Mouse (Mus musculus) limb, embryonic 14.5 days (tissue): Measurements from ENCODE around the gene Stard9. TPM values are rescaled to one million over a fixed set of nuclear protein-coding genes. Genes with fewer than 3 reads are reported as not detected.
"Not testable (repeated sequence)": the region's sequence is repeated elsewhere in the genome, so short reads cannot be mapped to it uniquely, and the experiment has no call there.

Experiments
- ATAC-seq: fragments of 200-750 bp; cut with Nextera tagmentation; 2 replicates; pipeline ENCODE4 v1.8.0; 2017; ENCODE audit warnings: low read depth, moderate number of reproducible peaks, moderate TSS enrichment; ENCODE audit not compliant: low FRiP score
- DNase-seq: peaks from one replicate; pipeline ENCODE4 v3.0.0-alpha.2; 2015; ENCODE audit warnings: low spot score
- H3K27ac ChIP-seq: fragments of 300-500 bp; sonication (generic); replicated peaks from 2 replicates; pipeline ENCODE4 v1.5.1; 2014; ENCODE audit warnings: low read depth, mild to moderate bottlenecking, low read length, moderate library complexity, mixed read lengths
- H3K27me3 ChIP-seq: fragments of 300-500 bp; sonication (generic); 2 replicates; pipeline ENCODE4 v1.6.1; 2014; ENCODE audit warnings: low read length, mixed read lengths; ENCODE audit not compliant: control insufficient read depth, insufficient read depth
- H3K36me3 ChIP-seq: fragments of 300-500 bp; sonication (generic); 2 replicates; pipeline ENCODE4 v1.6.1; 2014; ENCODE audit warnings: mild to moderate bottlenecking, low read length, moderate library complexity, mixed read lengths; ENCODE audit not compliant: control insufficient read depth, insufficient read depth
- H3K4me1 ChIP-seq: fragments of 300-500 bp; sonication (generic); 2 replicates; pipeline ENCODE4 v1.6.1; 2014; ENCODE audit warnings: antibody characterized with exemption, low read length, mixed read lengths; ENCODE audit not compliant: control insufficient read depth, insufficient read depth
- H3K4me2 ChIP-seq: fragments of 300-500 bp; sonication (generic); replicated peaks from 2 replicates; pipeline ENCODE4 v1.6.1; 2014; ENCODE audit warnings: low read depth, mild to moderate bottlenecking, low read length, moderate library complexity; ENCODE audit not compliant: severe bottlenecking
- H3K4me3 ChIP-seq: fragments of 300-500 bp; sonication (generic); replicated peaks from 2 replicates; pipeline ENCODE4 v1.5.1; 2014; ENCODE audit warnings: low read length
- H3K9ac ChIP-seq: fragments of 300-500 bp; sonication (generic); 2 replicates; pipeline ENCODE4 v1.6.1; 2014; ENCODE audit warnings: mild to moderate bottlenecking, low read depth, low read length, moderate library complexity; ENCODE audit not compliant: severe bottlenecking
- H3K9me3 ChIP-seq: fragments of 300-500 bp; sonication (generic); 2 replicates; pipeline ENCODE4 v1.6.1; 2016; ENCODE audit warnings: low read length; ENCODE audit not compliant: control insufficient read depth
- POLR2A ChIP-seq: fragments of 200-500 bp; IDR thresholded peaks from 2 replicates; pipeline ENCODE4 v1.8.0; 2012; ENCODE audit warnings: inconsistent platforms, mild to moderate bottlenecking, moderate library complexity, borderline replicate concordance; ENCODE audit not compliant: insufficient read depth, insufficient read length; ENCODE audit errors: extremely low read depth
- WGBS: fragments of 180-500 bp; shearing (Covaris S2); extraction: QIAGEN DNeasy Blood & Tissue Kit; methylation state at CpG from one replicate; pipeline ENCODE4 v1.1.7; 2014; 5-methylcytosine and 5-hydroxymethylcytosine counted together
- polyA plus RNA-seq, 2 experiments: library from polyadenylated mRNA; depleted of rRNA in 1 of 2; stranded (reverse) in 1 of 2; unstranded in 1 of 2; fragments of >200 nt; fragmentation: Nextera tagmentation in 1 of 2; extraction: Ambion mirVana in 1 of 2; gene quantifications; 2 replicates each; pipeline versions ENCODE4 v1.2.1 to v1.2.3; 2012 to 2014

The Stard9 gene
- polyA plus RNA-seq, 2 experiments = 10.7 to 25.4 TPM

DNA sequence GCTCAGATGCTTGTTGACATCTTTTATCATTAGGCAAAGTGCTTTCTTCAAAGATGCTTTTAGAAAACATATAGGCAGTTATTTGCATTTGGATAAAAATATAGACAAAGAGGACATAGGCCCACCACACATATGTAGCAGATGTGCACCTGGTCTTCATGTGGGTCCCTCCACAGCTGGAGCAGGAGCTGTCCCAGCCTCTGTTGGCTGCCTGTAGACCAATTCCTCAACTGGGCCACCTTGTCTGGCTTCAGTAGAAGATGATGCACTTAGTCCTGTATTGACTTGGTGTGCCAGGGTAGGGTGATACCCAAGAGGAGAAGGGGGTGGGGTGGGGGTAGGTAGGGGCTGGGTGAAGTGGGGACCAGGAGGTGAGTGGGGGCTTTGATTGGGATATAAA lies 33.8 kb downstream of the Stard9 start:
- H3K36me3 ChIP-seq = 0 out of 2 replicates have a peak, but pooled peaks cover 6% of the 10 kb centered on the region
- no peaks in the 10 kb centered on the region for H3K4me1 ChIP-seq
- no peak for ATAC-seq
- H3K4me3 ChIP-seq = no peak overlapping the region
- H3K9me3 ChIP-seq = no peaks in the 10 kb centered on the region
- no peak for TF ChIP-seq POLR2A
- H3K27me3 ChIP-seq = no peaks in the 10 kb centered on the region
- H3K4me2 ChIP-seq = no peak overlapping the region
- H3K27ac ChIP-seq = no peak overlapping the region
- no peak for DNase-seq
- H3K9ac ChIP-seq = no peak overlapping the region

GRCm38 (mm10) chr2:120663491-120664154 lies 34.7 kb downstream of the Stard9 start:
- H3K4me1 ChIP-seq = no peaks in the 10 kb centered on the region
- peaks cover 10% of the 10 kb centered on the region; the same call in 1 of the 2 replicates for H3K36me3 ChIP-seq
- WGBS = 71% methylated on average over 3 of the region's 3 CpGs
- ATAC-seq (no peak), DNase-seq (no peak)
- no peak overlapping the region for H3K27ac ChIP-seq
- no peak overlapping the region for H3K4me2 ChIP-seq
- no peak overlapping the region for H3K4me3 ChIP-seq
- TF ChIP-seq POLR2A = no peak
- no peak overlapping the region for H3K9ac ChIP-seq
- H3K9me3 ChIP-seq = no peaks in the 10 kb centered on the region
- no peaks in the 10 kb centered on the region for H3K27me3 ChIP-seq

GRCm38 (mm10) chr2:120667446-120667845 lies 38.5 kb downstream of the Stard9 start:
- Histone ChIP-seq H3K36me3 (peaks cover 10% of the 10 kb centered on the region; the same call in 1 of the 2 replicates), H3K4me3 (no peak overlapping the region), H3K4me1 (no peaks in the 10 kb centered on the region), H3K4me2 (no peak overlapping the region), H3K27ac (no peak overlapping the region), H3K9me3 (no peaks in the 10 kb centered on the region), H3K9ac (no peak overlapping the region), H3K27me3 (no peaks in the 10 kb centered on the region)
- DNase-seq (no peak), ATAC-seq (no peak)
- no peak for TF ChIP-seq POLR2A
- 87% methylated on average over 2 of the region's 2 CpGs for WGBS

- no peaks in the 10 kb centered on the region for H3K27me3 ChIP-seq
- H3K4me3 ChIP-seq = no peak overlapping the region
- H3K27ac ChIP-seq = no peak overlapping the region
- no peak overlapping the region for H3K4me2 ChIP-seq
- ATAC-seq = no peak
- 81% methylated on average over 2 of the region's 2 CpGs for WGBS
- H3K36me3 ChIP-seq = peaks cover 8% of the 10 kb centered on the region; the same call in 1 of the 2 replicates
- no peak for TF ChIP-seq POLR2A
- no peaks in the 10 kb centered on the region for H3K9me3 ChIP-seq
- peak; percentile 7 for DNase-seq
- H3K9ac ChIP-seq = no peak overlapping the region
- H3K4me1 ChIP-seq = no peaks in the 10 kb centered on the region
Observed at GRCm38 (mm10) chr2:120670253-120670652, 41.3 kb downstream of the Stard9 start.

GRCm38 (mm10) chr2:120681151-120681550 lies 52.2 kb downstream of the Stard9 start:
- H3K36me3 ChIP-seq, H3K9ac ChIP-seq, DNase-seq, ATAC-seq, H3K4me1 ChIP-seq, H3K27ac ChIP-seq, H3K4me2 ChIP-seq, H3K4me3 ChIP-seq, H3K9me3 ChIP-seq, H3K27me3 ChIP-seq: not testable (repeated sequence)
- WGBS = 82% methylated on average over 7 of the region's 7 CpGs
